Mouse (Mus musculus) heart, adult 8-10 months (tissue): ENCODE data around the gene Kctd13. TPM values are rescaled to one million over a fixed set of nuclear protein-coding genes. Genes with fewer than 3 reads are reported as not detected.

ENCODE experiments used
- DNase-seq: peaks from one replicate; pipeline ENCODE4 v3.0.0; 2022; ENCODE audit warnings: low spot score
- total RNA-seq, 4 experiments: library from RNA; stranded (reverse); gene quantifications; 2 replicates each; pipeline ENCODE4 v1.2.4; 2022

Kctd13 gene
- total RNA-seq, 4 experiments from 2014 or later, result 6.6 to 9.3 (median 7.3) TPM

DNA sequence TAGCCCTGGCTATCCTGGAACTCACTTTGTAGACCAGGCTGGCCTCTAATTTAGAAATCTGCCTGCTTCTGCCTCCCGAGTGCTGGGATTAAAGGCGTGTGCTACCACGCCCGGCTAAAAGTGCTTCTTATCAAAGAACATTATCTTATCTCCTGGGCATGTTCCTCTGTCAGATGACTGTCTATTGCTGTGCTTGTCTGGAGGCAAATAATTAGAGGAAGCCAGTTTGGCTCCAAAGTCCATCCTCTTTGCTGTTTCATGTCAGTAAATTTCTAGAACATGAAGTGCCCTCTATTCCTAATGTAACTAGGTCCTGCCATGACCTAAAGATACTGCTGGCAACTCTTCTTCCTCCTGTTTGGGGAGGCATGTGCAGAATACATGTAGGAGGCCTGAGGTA, 53.4 kb downstream of the Kctd13 start:
- DNase-seq, result no peak

GRCm38 (mm10) chr7:126983113-126983512, 54.4 kb downstream of the Kctd13 start:
- no peak for DNase-seq

DNA sequence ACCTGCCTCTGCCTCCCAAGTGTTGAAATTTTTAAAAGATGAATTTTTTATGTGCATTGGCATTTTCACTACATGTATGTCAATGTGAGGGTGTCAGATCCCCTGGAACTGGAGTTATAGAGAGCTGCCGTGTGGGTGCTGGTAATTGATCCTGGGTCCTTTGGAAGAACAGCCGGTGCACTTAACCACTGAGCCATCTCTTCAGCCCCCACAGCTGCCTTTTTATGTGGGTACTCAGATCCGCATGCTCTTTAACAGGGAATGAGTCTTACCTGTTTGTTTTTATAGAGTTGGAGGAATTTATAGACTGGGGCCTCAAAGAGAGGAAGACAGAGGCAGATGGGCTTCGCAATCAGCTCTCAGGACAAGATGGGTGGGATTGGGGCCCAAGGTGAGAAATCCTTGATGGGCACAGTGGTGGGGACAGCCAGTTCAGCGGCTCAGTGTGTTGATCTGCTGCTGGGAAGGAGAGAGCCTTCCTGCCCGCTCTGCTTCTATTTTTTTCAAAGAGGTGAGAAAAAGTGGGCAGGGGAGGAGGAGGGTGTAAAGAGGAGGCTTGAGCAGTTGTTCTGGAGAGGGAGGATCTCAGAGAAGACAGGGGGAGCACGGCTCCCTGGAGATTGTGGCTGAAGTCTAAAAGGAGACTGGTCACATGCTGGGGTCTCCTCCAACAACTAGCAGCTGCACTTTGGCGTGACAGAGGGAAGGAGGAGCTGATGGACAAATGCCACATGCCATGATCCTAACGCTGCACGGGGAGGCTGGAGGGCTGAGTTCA, 56.2 kb downstream of the Kctd13 start:
- no peak for DNase-seq

DNA sequence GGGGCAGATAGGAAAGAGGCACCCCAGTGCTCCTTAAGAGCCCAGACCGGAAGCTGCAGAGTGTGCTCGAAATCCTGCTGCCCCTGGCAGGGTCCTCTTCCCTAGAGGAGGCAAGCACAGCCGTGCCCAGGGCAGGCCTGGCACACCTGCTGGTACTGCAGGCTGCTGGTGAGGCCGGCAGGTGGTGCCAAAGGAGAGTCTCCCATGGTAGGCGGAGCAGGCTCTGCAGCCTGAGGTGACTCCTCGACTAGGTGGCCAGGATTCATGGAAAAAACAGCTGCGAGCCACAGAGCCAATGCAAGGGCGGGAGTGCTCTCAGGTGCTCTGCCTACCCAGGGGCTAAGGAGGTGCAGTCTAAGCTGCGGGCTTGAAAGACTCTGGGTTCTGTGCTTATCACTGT, 57.6 kb downstream of the Kctd13 start:
- no peak for DNase-seq

GRCm38 (mm10) chr7:126988816-126989215, 60.1 kb downstream of the Kctd13 start:
- DNase-seq, result no peak

Other genes starting within 250 kb of the Kctd13 start
- 10 to 100 TPM; 52.4 to 70.4 (median 56.4) TPM for gene Bola2, start 233.5 kb upstream of the Kctd13 start, total RNA-seq
- 1 to 10 TPM; 3.2 to 6.2 (median 5.4) TPM for gene Slx1b, start 233.1 kb upstream of the Kctd13 start, total RNA-seq
- gene Coro1a, start 221.1 kb upstream of the Kctd13 start, total RNA-seq, result 10 to 100 TPM in 1 of 4 experiments, 1 to 10 TPM in 3; 4.9 to 10.0 (median 6.2) TPM
- 10 to 100 TPM; 46.5 to 52.3 (median 50.4) TPM for gene Mapk3, start 169.3 kb upstream of the Kctd13 start, total RNA-seq
- gene Gdpd3, start 162.5 kb upstream of the Kctd13 start, total RNA-seq, result 1 to 10 TPM; 1.3 to 2.2 (median 1.8) TPM
- gene Ypel3, start 151.9 kb upstream of the Kctd13 start, total RNA-seq, result 10 to 100 TPM; 46.6 to 99.6 (median 72.6) TPM
- under 1 TPM; 0.40 to 0.49 (median 0.42) TPM for gene Tbx6, start 147.4 kb upstream of the Kctd13 start, total RNA-seq
- gene Ppp4c, start 136.4 kb upstream of the Kctd13 start, total RNA-seq, result 10 to 100 TPM; 32.7 to 36.8 (median 34.5) TPM
- 10 to 100 TPM in 1 of 4 experiments, 1 to 10 TPM in 3; 6.9 to 10.1 (median 8.0) TPM for gene Fam57b, start 131.2 kb upstream of the Kctd13 start, total RNA-seq
- gene 4930451I11Rik, start 97.2 kb upstream of the Kctd13 start, total RNA-seq, result not detected
- gene Doc2a, start 81.5 kb upstream of the Kctd13 start, total RNA-seq, result not detected
- 1 to 10 TPM; 4.8 to 9.6 (median 6.4) TPM for gene Hirip3, start 66.9 kb upstream of the Kctd13 start, total RNA-seq
- gene Ino80e, start 66.5 kb upstream of the Kctd13 start, total RNA-seq, result 10 to 100 TPM; 18.3 to 23.9 (median 21.3) TPM
- gene Taok2, start 44.2 kb upstream of the Kctd13 start, total RNA-seq, result 10 to 100 TPM; 35.8 to 40.4 (median 38.5) TPM
- gene Tmem219, start 6.0 kb upstream of the Kctd13 start, total RNA-seq, result 10 to 100 TPM; 10.3 to 13.1 (median 12.6) TPM
- under 1 TPM in 1 of 4 experiments, not detected in 3; 0.19 TPM for gene Asphd1, start 20.7 kb downstream of the Kctd13 start, total RNA-seq
- gene Sez6l2, start 21.7 kb downstream of the Kctd13 start, total RNA-seq, result 1 to 10 TPM; 2.6 to 7.2 (median 6.4) TPM
- gene Cdipt, start 47.0 kb downstream of the Kctd13 start, total RNA-seq, result 10 to 100 TPM; 45.9 to 53.7 (median 50.7) TPM
- gene Cdiptos, start 47.2 kb downstream of the Kctd13 start, total RNA-seq, result under 1 TPM in 3 of 4 experiments, not detected in 1; 0.37 to 0.60 (median 0.43) TPM
- 10 to 100 TPM; 59.3 to 81.8 (median 73.5) TPM for gene Mvp, start 85.7 kb downstream of the Kctd13 start, total RNA-seq
- gene Pagr1b, start 87.6 kb downstream of the Kctd13 start, total RNA-seq, result not detected
- gene Pagr1a, start 88.5 kb downstream of the Kctd13 start, total RNA-seq, result 10 to 100 TPM in 2 of 4 experiments, 1 to 10 TPM in 2; 8.3 to 22.2 (median 10.5) TPM
- gene Gm42742, start 92.2 kb downstream of the Kctd13 start, total RNA-seq, result 10 to 100 TPM; 28.1 to 33.3 (median 31.4) TPM
- 1 to 10 TPM in 1 of 4 experiments, under 1 TPM in 1, not detected in 2; 0.87 to 1.1 TPM for gene Prrt2, start 92.3 kb downstream of the Kctd13 start, total RNA-seq
- gene Maz, start 98.2 kb downstream of the Kctd13 start, total RNA-seq, result 10 to 100 TPM; 48.5 to 55.9 (median 54.8) TPM
- 1 to 10 TPM in 3 of 4 experiments, not detected in 1; 1.2 to 2.2 (median 1.6) TPM for gene Kif22, start 113.6 kb downstream of the Kctd13 start, total RNA-seq
- gene Zg16, start 158.4 kb downstream of the Kctd13 start, total RNA-seq, result not detected
- gene AI467606, start 162.5 kb downstream of the Kctd13 start, total RNA-seq, result 1 to 10 TPM; 1.2 to 2.9 (median 1.3) TPM
- gene Qprt, start 193.3 kb downstream of the Kctd13 start, total RNA-seq, result not detected
- under 1 TPM; 0.38 to 0.57 (median 0.46) TPM for gene Spn, start 208.9 kb downstream of the Kctd13 start, total RNA-seq